Mouse (Mus musculus) myocyte (in vitro differentiated cells): Measurements from ENCODE around the gene Ssh2.

Experiments used
- CEBPB ChIP-seq: IDR thresholded peaks from 2 replicates; pipeline ENCODE4 v1.6.1; 2011; ENCODE audit warnings: mild to moderate bottlenecking, moderate library complexity; ENCODE audit not compliant: poor library complexity, insufficient read depth, severe bottlenecking
- MAX ChIP-seq: IDR thresholded peaks from one replicate; pipeline ENCODE4 v1.6.1; 2011; ENCODE audit warnings: low read depth, mild to moderate bottlenecking, control low read depth
- MYOD1 ChIP-seq, 3 experiments: IDR thresholded peaks; one replicate each; pipeline ENCODE4 v1.6.1; 2011; ENCODE audit warnings: control low read depth in 2 of 3, low read depth in 2 of 3, mild to moderate bottlenecking in 2 of 3, moderate library complexity in 1 of 3; ENCODE audit not compliant: insufficient read length in 2 of 3, control insufficient read depth in 1 of 3
- POLR2A ChIP-seq: IDR thresholded peaks from one replicate; pipeline ENCODE4 v1.6.1; 2011; ENCODE audit warnings: low read depth, mild to moderate bottlenecking, control low read depth, moderate library complexity; ENCODE audit not compliant: insufficient read length
- POLR2AphosphoS2 ChIP-seq: IDR thresholded peaks from one replicate; pipeline ENCODE4 v1.6.1; 2011; ENCODE audit warnings: low read depth, control low read depth; ENCODE audit not compliant: insufficient read length
- REST ChIP-seq: IDR thresholded peaks from one replicate; pipeline ENCODE4 v1.6.1; 2011; ENCODE audit warnings: mild to moderate bottlenecking, control low read depth, moderate library complexity; ENCODE audit not compliant: insufficient read depth, insufficient read length
- TCF12 ChIP-seq: IDR thresholded peaks from one replicate; pipeline ENCODE4 v1.6.1; 2011; ENCODE audit warnings: mild to moderate bottlenecking, control low read depth; ENCODE audit not compliant: poor library complexity, insufficient read depth, severe bottlenecking
- TCF3 ChIP-seq: IDR thresholded peaks from one replicate; pipeline ENCODE4 v1.6.1; 2011; ENCODE audit warnings: low read depth, control low read depth; ENCODE audit not compliant: insufficient read length
- USF1 ChIP-seq: IDR thresholded peaks from one replicate; pipeline ENCODE4 v1.6.1; 2011; ENCODE audit warnings: low read depth, mild to moderate bottlenecking, control low read depth, moderate library complexity

DNA sequence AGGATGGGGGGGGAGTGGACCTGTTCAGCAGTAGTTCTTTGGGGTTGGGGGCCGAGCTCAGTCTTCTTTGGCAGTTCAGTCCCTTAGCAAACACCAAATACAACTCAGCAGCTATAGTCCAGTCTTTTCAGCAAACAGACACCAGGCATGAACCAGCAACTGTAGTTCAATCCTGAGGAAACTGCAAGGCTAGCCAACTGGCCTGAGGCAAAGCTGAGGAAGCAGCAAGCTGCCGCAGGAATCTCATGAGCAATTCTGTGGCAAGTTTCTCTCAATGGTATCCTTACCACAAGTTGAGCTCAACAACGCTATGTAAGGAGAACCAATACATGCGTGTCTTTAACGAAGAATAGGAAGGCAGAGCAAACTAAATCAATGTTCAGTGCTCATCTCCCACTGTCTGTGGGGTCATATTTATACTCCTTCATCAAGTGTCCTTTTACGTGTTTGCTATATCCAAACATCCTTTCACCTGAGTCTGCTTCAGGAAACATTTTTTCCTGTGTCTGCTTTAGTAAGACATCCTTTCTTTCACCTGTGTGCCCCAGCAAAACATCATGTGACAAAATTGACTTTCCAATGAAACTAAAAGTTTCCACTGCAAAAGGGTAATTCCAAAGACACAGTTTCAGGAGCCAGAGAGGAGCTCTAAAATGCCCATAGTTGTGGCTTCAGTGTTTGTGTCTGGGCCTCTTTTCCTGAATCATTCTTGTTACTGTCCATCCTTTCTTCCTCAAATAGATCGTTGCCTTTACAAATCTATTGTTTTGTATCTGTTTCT lies 24.6 kb downstream of the Ssh2 start:
- TF ChIP-seq CEBPB, result no peak
- TF ChIP-seq POLR2A, result no peak
- TF ChIP-seq TCF3, result no peak
- TF ChIP-seq MYOD1 (IDR thresholded peaks at IDR 0.05; ENCODE audit: control insufficient read depth in 1 of 3, insufficient read length in 2 of 3, low read depth in 2 of 3), result no peak
- TF ChIP-seq POLR2AphosphoS2, result no peak
- TF ChIP-seq TCF12, result no peak
- TF ChIP-seq MAX, result no peak
- TF ChIP-seq REST, result no peak
- TF ChIP-seq USF1, result no peak
